Mouse (Mus musculus) gastrocnemius, adult 2 months (tissue): ENCODE results near the gene Tcl1b3. TPM values are rescaled to one million over a fixed set of nuclear protein-coding genes. Genes with fewer than 3 reads are reported as not detected.
"Not testable (repeated sequence)": the region's sequence is repeated elsewhere in the genome, so short reads cannot be mapped to it uniquely, and the experiment has no call there.

ENCODE experiments used
- DNase-seq: peaks from one replicate; pipeline ENCODE4 v3.0.0; 2022
- H3K27ac ChIP-seq: fragments of 200-600 bp; 2 replicates; pipeline ENCODE4 v1.8.1; 2022; ENCODE audit warnings: mild to moderate bottlenecking
- H3K4me3 ChIP-seq: fragments of 200-600 bp; 2 replicates; pipeline ENCODE4 v1.8.1; 2022; ENCODE audit warnings: mild to moderate bottlenecking, moderate library complexity
- CTCF ChIP-seq: fragments of 200-600 bp; IDR thresholded peaks from 2 replicates; pipeline ENCODE4 v1.8.1; 2022; ENCODE audit warnings: antibody characterized with exemption, mild to moderate bottlenecking, moderate library complexity
- intact Hi-C: fragments of 180-260 bp; cut with DNase I; formaldehyde crosslinking; loops from one replicate; pipeline ENCODE4 v1.15.1; 2025
- long read RNA-seq, 2 experiments: library from polyadenylated mRNA; stranded (forward); transcript quantifications; one replicate each; pipeline ENCODE4 v2.0.0; 2021
- total RNA-seq, 2 experiments: library from RNA; stranded (reverse); gene quantifications; 2 replicates each; pipeline ENCODE4 v1.2.3; 2021

Tcl1b3 gene
- total RNA-seq: not detected
- long read RNA-seq, experiment 1: 0 reads
- long read RNA-seq, experiment 2: 0 reads

- intact Hi-C loops, H3K4me3 ChIP-seq, H3K27ac ChIP-seq, DNase-seq: not testable (repeated sequence)
Observed at GRCm38 (mm10) chr12:105190743-105191142, at the start of gene Tcl1b3. Tcl1b3 (plus strand) TSS chr12:105191043.

- H3K4me3 ChIP-seq: no peak overlapping the region
- H3K27ac ChIP-seq: no peak overlapping the region
- intact Hi-C loops: no loop called here
- DNase-seq: no peak
- TF ChIP-seq CTCF: no peak
Observed at GRCm38 (mm10) chr12:105143096-105143495, 47.7 kb upstream of the Tcl1b3 start.

- intact Hi-C loops, DNase-seq, H3K27ac ChIP-seq, H3K4me3 ChIP-seq: not testable (repeated sequence)
Observed at GRCm38 (mm10) chr12:105144928-105145327, 45.9 kb upstream of the Tcl1b3 start.

GRCm38 (mm10) chr12:105145714-105146113 is 45.1 kb upstream of the Tcl1b3 start, which contains the start of gene Tcl1b2:
Tcl1b2 (plus strand) TSS chr12:105146014.
- TF ChIP-seq CTCF: no peak
- H3K27ac ChIP-seq: no peak within 1 kb of the TSS
- DNase-seq: no peak
- H3K4me3 ChIP-seq: no peak within 1 kb of the TSS
- intact Hi-C loops: no loop called here

GRCm38 (mm10) chr12:105155286-105155685 is 35.6 kb upstream of the Tcl1b3 start:
- intact Hi-C loops, H3K27ac ChIP-seq, H3K4me3 ChIP-seq: not testable (repeated sequence)
- peak; percentile 25 for DNase-seq

GRCm38 (mm10) chr12:105158842-105159241 is 32.0 kb upstream of the Tcl1b3 start:
- DNase-seq: no peak
- intact Hi-C loops: no loop called here
- Histone ChIP-seq H3K4me3 (no peak overlapping the region), H3K27ac (no peak overlapping the region)
- no peak for TF ChIP-seq CTCF

- intact Hi-C loops: no loop called here
- H3K27ac ChIP-seq: no peak within 1 kb of the TSS
- DNase-seq: no peak
- no peak within 1 kb of the TSS for H3K4me3 ChIP-seq
- no peak for TF ChIP-seq CTCF
Observed at GRCm38 (mm10) chr12:105159390-105159789, 31.5 kb upstream of the Tcl1b3 start, which contains the start of gene Tcl1b1. Tcl1b1 (plus strand) TSS chr12:105159690.

GRCm38 (mm10) chr12:105166734-105167133 is 24.1 kb upstream of the Tcl1b3 start:
- TF ChIP-seq CTCF: no peak
- intact Hi-C loops: no loop called here
- H3K27ac ChIP-seq: no peak overlapping the region
- no peak overlapping the region for H3K4me3 ChIP-seq
- no peak for DNase-seq

GRCm38 (mm10) chr12:105173366-105173765 is 17.5 kb upstream of the Tcl1b3 start:
- no peak overlapping the region for H3K27ac ChIP-seq
- intact Hi-C loops: loop anchor here (5.0 kb wide), 1 partner anchor 121 kb away; no protein-coding TSS in a partner anchor
- H3K4me3 ChIP-seq: no peak overlapping the region
- DNase-seq: no peak
- no peak for TF ChIP-seq CTCF

GRCm38 (mm10) chr12:105174318-105174717 is 16.5 kb upstream of the Tcl1b3 start:
- peak; percentile 55 for TF ChIP-seq CTCF
- H3K27ac ChIP-seq, H3K4me3 ChIP-seq: not testable (repeated sequence)
- intact Hi-C loops: loop anchor here (5.0 kb wide), 1 partner anchor 122 kb away; no protein-coding TSS in a partner anchor
- peak; percentile 59 for DNase-seq

GRCm38 (mm10) chr12:105176044-105176443 is 14.8 kb upstream of the Tcl1b3 start, which contains the start of gene Tcl1b5:
Tcl1b5 (plus strand) TSS chr12:105176344.
- intact Hi-C loops, H3K4me3 ChIP-seq, DNase-seq: not testable (repeated sequence)

GRCm38 (mm10) chr12:105181040-105181644 is 9.7 kb upstream of the Tcl1b3 start:
- DNase-seq, H3K27ac ChIP-seq, H3K4me3 ChIP-seq, intact Hi-C loops: not testable (repeated sequence)

More at GRCm38 (mm10) chr12:105176044-105176443, 14.8 kb upstream of the Tcl1b3 start, which contains the start of gene Tcl1b5:
- H3K27ac ChIP-seq: not testable (repeated sequence)

- TF ChIP-seq CTCF: peak; percentile 43
- H3K27ac ChIP-seq, H3K4me3 ChIP-seq, DNase-seq, intact Hi-C loops: not testable (repeated sequence)
Observed at GRCm38 (mm10) chr12:105188980-105189379, 1.9 kb upstream of the Tcl1b3 start.

GRCm38 (mm10) chr12:105199684-105200497 is 9.0 kb downstream of the Tcl1b3 start:
- DNase-seq, H3K27ac ChIP-seq, H3K4me3 ChIP-seq, intact Hi-C loops: not testable (repeated sequence)

GRCm38 (mm10) chr12:105201657-105202056 is 10.8 kb downstream of the Tcl1b3 start, which contains the start of gene Tcl1b4:
Tcl1b4 (plus strand) TSS chr12:105201957.
- DNase-seq, H3K27ac ChIP-seq, H3K4me3 ChIP-seq, intact Hi-C loops: not testable (repeated sequence)
